Mouse (Mus musculus): Measurements from ENCODE around the gene Cux2. TPM values are rescaled to one million over a fixed set of nuclear protein-coding genes. Genes with fewer than 3 reads are reported as not detected.

Cux2 gene
- total and polyA plus RNA-seq, 3 experiments: 0.17 TPM; not detected in 2

GRCm38 (mm10) chr5:121895117-121895756 is 154.7 kb downstream of the Cux2 start:
- H3K4me1 ChIP-seq (ENCODE audit: control insufficient read depth in 1 of 2, insufficient read depth in 2 of 2): peaks cover 4 to 10% of the 10 kb centered on the region in 2 experiments; a peak in 3 of 4 replicates
- H3K27me3 ChIP-seq (replicated peaks): peaks cover 75% of the 10 kb centered on the region
- H3K4me2 ChIP-seq (ENCODE audit: insufficient read depth, low read depth, poor library complexity, severe bottlenecking): no peak overlapping the region
- dilution Hi-C loops (cut with MboI; ENCODE audit: extremely low pct_ligation_motif_present, extremely low pct_unique_long_range_greater_than_20kb, low sequenced_read_pairs) (no loop called here), in situ Hi-C loops (cut with MboI; ENCODE audit: low pct_ligation_motif_present, low pct_unique_long_range_greater_than_20kb, low sequenced_read_pairs) (no loop called here)
- no peaks in the 10 kb centered on the region for H3K36me3 ChIP-seq (replicated peaks in 1 of 2; ENCODE audit: control insufficient read depth in 1 of 2, insufficient read depth in 1 of 2, low read length in 1 of 2)
- H3K79me2 ChIP-seq (replicated peaks; ENCODE audit: control insufficient read depth, extremely low read depth, insufficient read depth, poor library complexity, severe bottlenecking): no peaks in the 10 kb centered on the region
- H3K27ac ChIP-seq (ENCODE audit: insufficient read depth, low read depth): no peak overlapping the region
- DNase-seq (ENCODE audit: extremely low read depth): no peak
- no peak for TF ChIP-seq MYC (IDR thresholded peaks at IDR 0.05; ENCODE audit: low read depth, low read length)
- TF ChIP-seq MXI1 (IDR thresholded peaks at IDR 0.05; ENCODE audit: low read depth, low read length): no peak
- TF ChIP-seq POLR2A (IDR thresholded peaks at IDR 0.05; ENCODE audit: low read depth, low read length): no peak
- no peak overlapping the region for H3K9ac ChIP-seq (ENCODE audit: insufficient read depth, low read depth)
- H3K4me3 ChIP-seq (replicated peaks in 1 of 3; ENCODE audit: low read depth in 2 of 3, low read length in 2 of 3, poor library complexity in 1 of 3): no peak overlapping the region
- H3K9me3 ChIP-seq (replicated peaks; ENCODE audit: low read length): no peaks in the 10 kb centered on the region

GRCm38 (mm10) chr5:121894647-121895046 is 155.3 kb downstream of the Cux2 start:
- Histone ChIP-seq H3K27ac (ENCODE audit: insufficient read depth, low read depth) (no peak overlapping the region), H3K9me3 (replicated peaks; ENCODE audit: low read length) (no peaks in the 10 kb centered on the region), H3K27me3 (replicated peaks) (peaks cover 77% of the 10 kb centered on the region), H3K79me2 (replicated peaks; ENCODE audit: control insufficient read depth, extremely low read depth, insufficient read depth, poor library complexity, severe bottlenecking) (no peaks in the 10 kb centered on the region), H3K4me3 (replicated peaks in 1 of 3; ENCODE audit: low read depth in 2 of 3, low read length in 2 of 3, poor library complexity in 1 of 3) (no peak overlapping the region), H3K4me1 (ENCODE audit: control insufficient read depth in 1 of 2, insufficient read depth in 2 of 2) (peaks cover 4 to 14% of the 10 kb centered on the region in 2 experiments; a peak in 3 of 4 replicates), H3K9ac (ENCODE audit: insufficient read depth, low read depth) (no peak overlapping the region), H3K36me3 (replicated peaks in 1 of 2; ENCODE audit: control insufficient read depth in 1 of 2, insufficient read depth in 1 of 2, low read length in 1 of 2) (no peaks in the 10 kb centered on the region), H3K4me2 (ENCODE audit: insufficient read depth, low read depth, poor library complexity, severe bottlenecking) (no peak overlapping the region)
- no peak for DNase-seq (ENCODE audit: extremely low read depth)
- in situ Hi-C loops (cut with MboI; ENCODE audit: low pct_ligation_motif_present, low pct_unique_long_range_greater_than_20kb, low sequenced_read_pairs) (no loop called here), dilution Hi-C loops (cut with MboI; ENCODE audit: extremely low pct_ligation_motif_present, extremely low pct_unique_long_range_greater_than_20kb, low sequenced_read_pairs) (no loop called here)
- TF ChIP-seq HCFC1 (IDR thresholded peaks at IDR 0.05; ENCODE audit: low read depth, low read length) (no peak), SMC3 (IDR thresholded peaks at IDR 0.05; ENCODE audit: low read depth, low read length) (no peak), RAD21 (IDR thresholded peaks at IDR 0.05; ENCODE audit: low read depth, low read length) (no peak), MAX (IDR thresholded peaks at IDR 0.05; ENCODE audit: low read length) (no peak), MAZ (IDR thresholded peaks at IDR 0.05; ENCODE audit: low read depth, low read length) (no peak), GABPA (IDR thresholded peaks at IDR 0.05; ENCODE audit: insufficient replicate concordance, low read depth, low read length) (no peak), ZNF384 (IDR thresholded peaks at IDR 0.05; ENCODE audit: low read depth, low read length) (no peak), JUND (conservative IDR thresholded peaks at IDR 0.05; ENCODE audit: low read depth, low read length) (no peak), PAX5 (IDR thresholded peaks at IDR 0.05; ENCODE audit: low read length) (no peak), MYC (IDR thresholded peaks at IDR 0.05; ENCODE audit: low read depth, low read length) (no peak), NELFE (IDR thresholded peaks at IDR 0.05; ENCODE audit: low read depth, low read length) (no peak), E2F4 (IDR thresholded peaks at IDR 0.05; ENCODE audit: insufficient replicate concordance, low read depth, low read length) (no peak), ETS1 (conservative IDR thresholded peaks at IDR 0.05; ENCODE audit: low read depth, low read length) (no peak), CHD1 (IDR thresholded peaks at IDR 0.05; ENCODE audit: low read depth, low read length) (no peak), CHD2 (IDR thresholded peaks at IDR 0.05; ENCODE audit: low read length) (no peak)
